Mouse (Mus musculus) adrenal gland, adult 18-20 months (tissue): Measurements from ENCODE around the gene Dus4l. TPM values are rescaled to one million over a fixed set of nuclear protein-coding genes. Genes with fewer than 3 reads are reported as not detected.

ENCODE experiments used
- DNase-seq, 2 experiments: peaks; one replicate each; pipeline ENCODE4 v3.0.0; 2021 to 2022; ENCODE audit warnings: low spot score in 2 of 2
- total RNA-seq, 2 experiments: library from RNA; stranded (reverse); gene quantifications; 1 replicate in 1 of 2; 2 replicates in 1 of 2; pipeline ENCODE4 v1.2.3; 2021

The Dus4l gene
- total RNA-seq, 2 experiments from 2014 or later, result 6.6 to 7.4 TPM

DNA sequence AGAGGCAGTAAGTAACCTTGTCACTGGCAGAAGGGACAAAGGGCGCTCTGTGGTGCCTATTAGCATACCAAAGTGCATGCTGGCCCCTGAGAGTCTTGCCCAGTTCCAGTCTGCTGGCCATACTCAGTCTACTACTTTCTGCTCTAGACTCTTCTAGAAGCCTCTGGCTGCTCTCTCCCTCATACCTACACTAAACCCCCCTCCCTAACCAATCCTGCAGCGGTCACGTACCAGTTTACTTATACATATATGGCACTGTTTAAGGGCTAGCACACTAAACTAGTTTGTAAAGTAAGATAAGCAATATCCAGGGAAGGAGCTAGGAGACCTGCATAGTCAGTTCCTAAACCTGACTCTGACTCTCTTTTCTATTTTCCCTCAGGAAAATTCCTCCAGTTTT lies 60.3 kb downstream of the Dus4l start:
- DNase-seq, result no peak

DNA sequence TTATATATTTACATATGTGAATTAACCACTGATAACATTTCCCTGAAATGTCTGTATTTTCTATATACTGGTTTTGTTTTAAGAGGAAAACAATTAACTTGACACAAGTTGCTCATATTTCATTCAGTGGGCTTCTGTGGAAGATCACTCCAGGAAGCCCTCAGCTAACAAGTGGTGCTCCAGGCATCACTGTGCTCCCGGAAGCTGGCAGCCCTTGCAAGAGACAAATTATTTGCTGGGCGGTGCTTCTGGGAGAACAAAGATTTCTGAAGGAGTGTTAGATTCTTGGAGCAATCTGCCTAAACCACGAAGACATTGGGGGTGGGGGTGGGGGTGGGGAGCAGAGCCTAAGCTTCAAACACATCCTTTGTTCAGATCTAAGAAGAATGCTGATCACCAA lies 62.6 kb downstream of the Dus4l start:
- no peak for DNase-seq

Other genes with a start within 250 kb of the Dus4l start
- gene Cbll1, start 155.2 kb downstream of the Dus4l start, total RNA-seq, result 10 to 100 TPM; 16.9 to 17.8 TPM
- 1 to 10 TPM; 4.5 to 6.7 TPM for gene Slc26a4, start 94.9 kb downstream of the Dus4l start, total RNA-seq
- gene Bcap29, start 20.2 kb downstream of the Dus4l start, total RNA-seq, result 10 to 100 TPM; 19.0 to 20.2 TPM
- 10 to 100 TPM; 34.1 to 41.4 TPM for gene Cog5, start within 50 bp of the Dus4l start, total RNA-seq
- gene Gpr22, start 59.1 kb upstream of the Dus4l start, total RNA-seq, result 10 to 100 TPM in 1 of 2 experiments, 1 to 10 TPM in 1; 7.2 to 10.2 TPM